Mouse (Mus musculus): ENCODE measurements around the gene Smim11.

DNA sequence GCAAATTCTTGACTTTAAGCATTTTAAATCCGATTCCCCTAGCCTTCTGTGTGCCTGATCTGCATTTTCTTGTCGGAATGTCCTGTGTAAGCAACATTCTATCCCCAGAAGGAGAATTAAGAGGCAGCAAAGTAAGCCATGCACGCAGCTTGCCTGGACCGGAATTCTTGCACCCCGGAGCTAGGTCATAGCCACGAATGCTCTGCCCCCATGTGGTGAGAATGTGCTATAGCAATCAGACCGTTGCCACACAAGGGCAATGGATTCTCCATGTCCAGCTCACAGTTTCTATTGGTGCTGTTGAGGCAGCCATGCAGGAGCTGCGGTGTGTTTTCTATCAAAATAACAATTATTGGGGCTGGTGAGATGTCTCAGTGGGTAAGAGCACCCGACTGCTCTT, 35.2 kb downstream of the Smim11 start:
- no peak for TF ChIP-seq EP300 (IDR thresholded peaks at IDR 0.05; ENCODE audit: low read depth in 1 of 2, low read length in 2 of 2)
- TF ChIP-seq CTCF (IDR thresholded peaks at IDR 0.05 in 2 of 3, conservative IDR thresholded peaks at IDR 0.05 in 1 of 3; ENCODE audit: control insufficient read depth in 1 of 3, insufficient read depth in 1 of 3, low read depth in 2 of 3, low read length in 3 of 3, poor library complexity in 1 of 3, severe bottlenecking in 1 of 3), result peak; percentile 76 to 90 (median 77)

All from MEL (cell line).